Mouse (Mus musculus) urinary bladder, postnatal 14 days (tissue): ENCODE measurements at regions not wholly inside any gene's neighbourhood (a gene's known extent, or its start where the extent isn't known, plus 50 kb on each side); places are given as distances from the start of the nearest gene placed in this dataset.
"Not testable (repeated sequence)": the region's sequence is repeated elsewhere in the genome, so short reads cannot be mapped to it uniquely, and the experiment has no call there.

Experiments
- DNase-seq: peaks from one replicate; pipeline ENCODE4 v3.0.0; 2021; ENCODE audit warnings: low spot score

GRCm38 (mm10) chr15:96031085-96031780, 240.6 kb downstream of the Ano6 start:
- DNase-seq, result no peak

DNA sequence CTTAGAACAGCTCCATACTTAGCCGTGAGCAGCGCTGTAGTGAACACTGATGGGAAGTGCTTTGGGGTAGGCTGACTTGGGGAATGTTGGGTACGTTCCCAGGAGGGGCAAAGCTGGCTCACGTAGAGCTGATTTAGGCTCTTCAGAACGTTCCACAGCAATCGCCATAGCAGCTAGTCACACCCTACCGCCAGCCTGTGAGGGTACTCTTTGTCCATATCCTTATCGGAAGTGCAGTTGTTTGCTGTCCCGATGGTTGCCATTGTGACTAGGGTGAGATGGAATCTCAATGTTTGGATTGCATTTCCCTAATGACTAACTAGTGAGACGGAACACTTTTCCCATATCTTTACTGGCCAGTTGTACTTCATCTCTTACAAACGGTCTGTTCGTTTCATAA, 244.6 kb downstream of the Ano6 start:
- DNase-seq, result peak; percentile 13

DNA sequence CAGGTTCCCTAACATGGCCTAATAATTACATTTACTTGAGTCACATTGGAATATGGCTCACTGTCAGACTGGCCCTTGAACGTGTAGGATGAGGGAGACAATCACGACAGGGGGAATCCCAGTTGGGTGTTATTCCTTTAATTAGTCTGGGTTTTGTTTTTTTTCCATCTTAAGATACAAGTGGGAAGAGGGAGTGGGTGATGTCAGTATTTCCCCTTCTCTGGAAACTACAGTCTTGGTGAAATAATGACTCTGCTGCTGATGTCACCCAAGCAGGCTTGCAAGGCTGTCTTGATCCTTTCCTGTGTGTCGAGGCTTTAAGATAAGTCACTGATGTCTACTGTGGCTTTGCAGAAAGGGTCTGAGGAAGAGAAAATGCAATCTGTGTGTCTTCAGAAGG, 241.8 kb upstream of the Arid2 start:
- no peak for DNase-seq

DNA sequence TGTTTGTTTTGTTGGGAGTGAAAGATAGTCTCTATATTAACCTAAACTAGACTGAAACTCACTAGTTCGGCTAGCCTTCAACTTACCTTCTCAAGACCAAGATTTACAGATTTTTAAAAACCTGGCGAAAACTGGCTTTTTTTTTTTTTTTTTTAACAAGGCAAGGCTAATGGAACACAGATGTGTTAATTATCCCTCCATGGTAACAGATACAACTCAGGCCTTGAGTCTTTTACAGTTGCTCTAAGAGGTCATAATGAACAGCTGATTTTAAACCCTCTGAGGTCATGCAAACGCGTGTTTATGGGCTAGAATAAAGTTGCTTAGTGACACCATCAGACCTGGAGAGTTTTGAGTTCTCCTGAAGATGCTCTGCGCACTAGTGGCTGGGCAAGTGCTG, 240.7 kb upstream of the Arid2 start:
- no peak for DNase-seq

DNA sequence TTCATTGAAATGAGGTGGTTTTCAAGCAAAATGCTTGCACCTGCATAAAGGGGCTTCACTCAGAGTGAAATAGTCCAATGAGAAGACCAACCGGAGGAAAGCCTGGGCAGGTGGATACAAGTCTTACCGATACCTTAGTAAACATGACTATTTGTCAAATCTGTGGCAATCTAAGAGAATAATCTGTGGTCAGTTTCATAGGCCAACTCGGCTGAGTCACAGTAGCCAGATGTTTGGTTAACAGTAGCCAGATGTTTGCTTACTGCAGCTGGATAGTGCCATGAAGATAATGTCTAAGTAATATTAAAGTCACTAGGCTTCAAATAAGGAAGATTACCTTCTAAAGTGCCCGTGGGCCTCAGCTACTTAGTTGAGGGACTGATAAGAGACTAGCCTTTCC, 236.9 kb upstream of the Arid2 start:
- DNase-seq, result no peak

DNA sequence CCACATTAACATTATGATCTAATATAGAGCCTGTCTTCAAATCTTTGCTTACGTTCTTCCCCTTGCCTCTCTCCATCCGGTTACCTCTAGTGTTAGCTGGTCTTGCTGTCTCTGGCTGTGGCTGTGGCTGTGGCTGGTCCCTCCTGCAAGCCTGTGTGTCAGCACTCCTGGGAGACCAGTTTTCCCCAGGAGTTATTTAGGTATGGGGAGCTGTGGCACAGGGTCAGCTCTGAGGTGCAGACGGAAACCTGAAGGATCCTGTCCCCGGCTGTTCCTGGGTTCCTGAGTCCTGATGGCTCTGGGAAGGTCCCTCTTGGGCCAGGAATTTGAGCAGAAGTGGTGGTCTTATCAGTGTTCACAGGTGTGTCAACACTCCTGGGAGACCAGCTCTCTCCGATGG, 234.7 kb upstream of the Arid2 start:
- DNase-seq, result no peak

GRCm38 (mm10) chr15:96055361-96055760, 232.0 kb upstream of the Arid2 start:
- DNase-seq, result no peak

DNA sequence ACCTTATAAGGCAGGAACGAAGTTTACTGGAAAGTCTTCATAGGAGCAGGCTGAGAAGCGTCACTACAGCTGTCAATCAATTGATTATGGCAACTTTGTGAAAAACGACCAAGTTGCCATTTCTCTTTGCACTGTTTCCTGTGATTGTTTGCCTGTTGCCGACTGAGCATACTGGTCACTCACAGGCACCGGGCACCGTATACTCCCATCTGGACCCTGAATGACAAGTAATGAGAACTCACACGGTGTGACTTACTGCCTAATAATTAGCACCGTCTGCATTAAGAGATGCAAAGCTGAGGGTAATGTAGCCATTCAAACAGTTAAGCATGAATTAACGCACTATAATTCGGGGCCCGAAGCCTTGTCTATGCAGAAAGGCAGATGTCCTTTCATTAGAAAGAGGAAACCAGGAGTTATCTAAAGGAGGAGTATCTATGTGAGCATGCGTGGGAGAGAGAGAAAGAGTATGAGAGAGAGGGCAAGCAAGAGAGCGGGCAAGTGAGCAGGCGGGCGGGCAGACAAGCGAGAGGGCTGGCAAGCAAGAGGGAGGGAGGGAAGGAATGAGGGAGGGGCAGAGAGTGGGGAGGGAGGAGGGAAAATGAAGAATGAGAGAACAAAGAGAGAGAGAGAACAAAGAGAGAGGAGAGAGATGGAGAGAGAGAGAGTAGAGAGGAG, 231.4 kb upstream of the Arid2 start:
- no peak for DNase-seq

GRCm38 (mm10) chr15:96059623-96060022, 227.7 kb upstream of the Arid2 start:
- DNase-seq, result no peak

- DNase-seq, result no peak
Measured at GRCm38 (mm10) chr15:96064499-96065217, 222.7 kb upstream of the Arid2 start.

- DNase-seq, result no peak
Measured at GRCm38 (mm10) chr15:96075615-96076014, 211.7 kb upstream of the Arid2 start.

DNA sequence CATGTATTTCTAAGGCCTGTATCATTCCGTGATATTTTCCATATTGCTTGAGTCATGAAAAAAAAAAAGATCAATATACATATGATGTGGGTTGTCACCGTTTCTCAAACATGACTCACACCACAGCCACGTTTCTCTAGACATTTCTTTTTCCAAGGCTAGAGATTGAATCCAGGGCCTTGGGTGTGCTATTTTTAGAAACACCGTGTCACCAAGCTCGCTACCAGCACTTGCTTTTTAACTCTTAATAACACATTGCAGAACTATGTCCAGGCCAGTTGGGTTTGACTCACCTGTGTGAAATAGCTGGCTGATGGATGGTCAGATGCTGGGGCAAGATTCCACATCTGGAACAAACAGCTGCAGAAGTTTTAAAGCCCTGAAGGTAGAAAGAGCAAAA, 209.6 kb upstream of the Arid2 start:
- DNase-seq, result no peak

DNA sequence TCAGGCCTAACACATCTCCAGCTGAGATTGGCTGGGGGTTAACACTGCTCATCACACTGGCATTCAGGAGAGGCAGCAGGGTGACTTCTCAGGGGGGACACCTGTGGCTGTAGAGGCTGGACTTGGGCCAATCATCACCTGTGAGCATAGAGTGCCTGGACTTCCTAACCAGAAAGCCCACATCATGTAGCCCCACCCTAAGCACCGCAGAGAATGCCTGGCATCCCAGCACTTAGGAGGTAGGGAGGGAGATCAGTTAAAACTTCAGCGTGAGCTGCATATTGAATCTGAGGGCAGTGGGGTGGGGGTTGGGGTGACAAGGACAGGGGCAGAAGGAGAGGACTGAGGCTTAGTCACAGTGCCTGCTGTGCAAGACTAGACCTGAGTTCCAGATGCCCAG, 208.7 kb upstream of the Arid2 start:
- peak; percentile 15 for DNase-seq

GRCm38 (mm10) chr15:96089676-96090075, 197.6 kb upstream of the Arid2 start:
- no peak for DNase-seq

- no peak for DNase-seq
Measured at GRCm38 (mm10) chr15:96096438-96096837, 190.9 kb upstream of the Arid2 start.

GRCm38 (mm10) chr15:96098821-96099220, 188.5 kb upstream of the Arid2 start:
- DNase-seq, result no peak

- DNase-seq, result not testable (repeated sequence)
Measured at GRCm38 (mm10) chr15:96099844-96100640, 187.3 kb upstream of the Arid2 start.

GRCm38 (mm10) chr15:96103737-96104136, 183.6 kb upstream of the Arid2 start:
- DNase-seq, result peak; percentile 15

DNA sequence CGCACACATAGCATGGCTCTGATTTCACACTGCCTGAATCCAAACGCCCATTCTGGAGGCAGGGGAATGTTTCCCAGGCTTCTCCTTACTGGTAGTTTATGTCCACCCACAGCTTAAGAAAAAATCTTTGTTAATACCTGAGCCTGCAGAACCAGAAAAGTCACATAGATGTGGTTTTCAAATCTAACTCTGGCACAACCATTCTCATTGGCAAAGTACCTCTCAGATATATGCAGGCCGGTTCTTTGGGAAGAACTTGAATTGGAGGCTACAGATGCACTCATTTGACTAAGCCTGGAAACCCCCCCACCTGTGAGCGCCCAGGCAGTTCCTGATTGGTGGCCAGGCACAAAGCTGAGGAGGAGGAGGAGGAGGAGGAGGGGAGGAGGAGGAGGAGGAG, 179.8 kb upstream of the Arid2 start:
- no peak for DNase-seq

GRCm38 (mm10) chr15:96113091-96113490, 174.2 kb upstream of the Arid2 start:
- no peak for DNase-seq

DNA sequence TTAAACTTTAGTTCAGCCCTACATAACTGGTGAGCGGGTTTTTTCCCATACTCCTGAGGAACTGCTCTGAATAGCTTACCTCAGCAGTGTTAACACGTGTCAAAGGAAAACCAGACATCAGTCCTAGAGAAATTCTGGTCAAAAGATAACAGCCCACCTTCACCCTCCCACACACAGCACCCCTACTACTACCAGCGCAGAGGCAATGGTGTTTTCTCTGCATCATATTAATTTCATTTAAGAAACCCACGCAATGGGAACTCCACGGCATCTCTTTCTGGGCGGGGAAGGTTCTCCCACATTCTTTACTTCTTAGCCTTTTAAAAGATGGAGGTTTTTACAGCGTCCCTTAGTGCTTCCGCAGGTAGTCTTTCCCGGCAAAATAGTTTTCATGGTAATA, 172.7 kb upstream of the Arid2 start:
- no peak for DNase-seq

- DNase-seq, result no peak
Measured at GRCm38 (mm10) chr15:96115196-96115595, 172.1 kb upstream of the Arid2 start.
